Mouse (Mus musculus) cerebellum, postnatal 14 days (tissue): ENCODE results near the gene Abraxas2.

Source experiments
- DNase-seq, 2 experiments: peaks; one replicate each; pipeline ENCODE4 v3.0.0; 2021; ENCODE audit warnings: mixed read lengths in 2 of 2

Abraxas2 gene

GRCm38 (mm10) chr7:132859042-132859958 lies at the start of gene Abraxas2:
TSS of gene Abraxas2 (plus strand) at chr7:132859225.
- DNase-seq, result peak; percentile 93

DNA sequence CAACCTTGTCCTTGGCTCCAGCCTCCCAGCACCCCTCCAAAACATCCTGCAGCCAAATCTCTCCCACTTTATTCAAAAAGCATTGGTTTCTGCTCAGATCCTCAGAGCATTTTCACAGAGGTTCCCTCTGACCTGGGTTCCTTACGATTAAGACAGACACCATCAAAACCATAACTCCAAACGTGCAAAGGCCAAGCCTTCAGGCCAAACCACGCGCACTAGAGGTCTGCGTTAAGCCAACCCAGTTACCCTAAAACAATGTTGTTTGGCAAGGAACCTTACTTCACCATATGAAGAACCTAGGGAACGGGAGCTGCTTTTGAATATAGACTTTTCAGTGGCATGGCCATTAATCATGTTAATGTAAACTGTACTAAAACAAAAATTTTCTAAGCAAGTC lies 49.3 kb upstream of the Abraxas2 start:
- DNase-seq, result peak in 1 of 2 experiments; percentile 26

- peak; percentile 61 to 65 for DNase-seq
Observed at GRCm38 (mm10) chr7:132810368-132810767, 48.7 kb upstream of the Abraxas2 start.

GRCm38 (mm10) chr7:132810879-132811278 lies 48.1 kb upstream of the Abraxas2 start:
- peak; percentile 96 to 97 for DNase-seq

DNA sequence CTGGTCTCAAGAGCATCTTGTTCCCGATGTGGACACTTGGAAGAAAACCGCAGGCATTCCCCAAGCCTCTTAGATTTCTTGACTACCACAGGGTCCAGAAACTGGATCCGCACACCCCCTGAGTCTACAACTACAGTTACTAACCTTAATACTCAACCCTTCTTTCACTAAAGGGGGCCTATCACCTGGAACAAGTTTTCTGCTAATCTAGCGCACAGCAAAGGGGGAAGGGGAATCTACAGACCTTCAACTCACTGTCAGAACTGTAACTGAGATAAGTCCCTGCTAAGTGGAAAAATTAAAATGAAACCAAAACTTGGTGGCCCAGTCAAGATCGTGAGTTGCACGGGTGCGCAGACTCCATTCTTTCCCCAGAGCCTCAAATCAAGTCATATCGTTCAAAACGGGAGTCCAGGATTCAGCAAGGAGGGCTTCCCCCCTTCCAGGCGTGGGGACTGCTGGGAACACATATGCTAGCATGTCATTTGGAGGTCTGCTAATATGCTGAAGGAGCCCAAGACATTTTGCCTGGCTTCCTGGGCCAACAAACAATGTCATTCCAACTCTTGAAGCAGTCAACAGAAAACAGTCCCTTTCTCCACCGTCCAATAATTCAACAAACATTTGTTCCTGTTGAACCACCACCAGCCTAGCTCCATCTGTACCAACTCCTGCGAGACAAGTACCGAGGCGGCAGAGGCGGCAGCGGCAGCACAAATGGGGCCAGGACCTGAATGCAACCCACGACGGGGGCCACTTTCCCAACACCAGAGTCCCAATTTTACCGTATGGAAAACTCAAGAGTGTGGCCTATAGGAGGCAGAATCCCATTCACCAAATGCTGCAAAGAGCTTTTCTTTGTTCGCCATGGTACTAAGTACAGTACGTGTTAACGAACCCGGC lies 47.1 kb upstream of the Abraxas2 start:
- peak; percentile 64 to 69 for DNase-seq

DNA sequence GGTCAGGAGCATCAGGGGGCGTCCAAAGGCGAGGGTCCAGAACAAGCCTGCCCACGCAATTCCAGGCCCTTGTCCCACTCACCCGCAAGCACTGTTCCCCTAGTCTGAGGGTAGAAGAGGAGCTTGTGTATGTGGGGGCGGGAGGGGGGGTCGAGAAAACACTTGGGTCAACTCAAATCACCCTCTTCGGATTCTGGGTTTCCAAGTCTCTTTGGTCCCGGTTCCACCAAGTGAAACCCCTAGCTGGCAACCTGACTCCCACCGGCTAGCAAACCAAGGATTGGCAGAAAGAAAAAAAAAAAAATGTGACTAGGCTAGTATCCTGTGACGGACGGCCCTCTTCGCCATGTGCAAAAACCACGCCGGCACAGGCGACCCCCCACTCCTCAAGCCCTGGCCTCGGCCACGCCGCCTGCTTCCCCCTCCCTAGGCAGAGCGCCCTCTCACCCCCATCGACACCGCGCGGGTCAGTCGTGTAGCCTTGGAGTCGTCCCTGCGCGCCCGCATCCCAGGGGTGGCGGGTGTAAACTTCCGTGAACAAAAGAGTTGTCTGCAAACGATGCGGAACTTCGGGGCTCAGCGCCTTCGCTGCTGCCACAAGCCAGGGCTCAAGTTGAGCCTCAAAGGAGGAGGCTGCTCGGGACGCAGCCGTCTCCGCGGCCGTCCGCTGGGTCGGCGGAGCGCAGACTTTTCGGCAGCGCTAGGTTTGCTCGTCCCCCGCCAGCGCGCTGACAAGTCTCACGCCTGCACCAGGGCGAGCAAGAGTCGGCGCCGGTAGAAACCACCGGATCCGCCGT lies 46.2 kb upstream of the Abraxas2 start:
- peak; percentile 68 to 70 for DNase-seq

- peak; percentile 83 to 88 for DNase-seq
Observed at GRCm38 (mm10) chr7:132813416-132814088, 45.5 kb upstream of the Abraxas2 start, which contains the start of gene Fam53b. TSS of gene Fam53b (minus strand) at chr7:132813886.

- no peak for DNase-seq
Observed at GRCm38 (mm10) chr7:132814089-132814450, 45.0 kb upstream of the Abraxas2 start.

- DNase-seq, result no peak
Observed at GRCm38 (mm10) chr7:132815081-132815480, 43.9 kb upstream of the Abraxas2 start.

DNA sequence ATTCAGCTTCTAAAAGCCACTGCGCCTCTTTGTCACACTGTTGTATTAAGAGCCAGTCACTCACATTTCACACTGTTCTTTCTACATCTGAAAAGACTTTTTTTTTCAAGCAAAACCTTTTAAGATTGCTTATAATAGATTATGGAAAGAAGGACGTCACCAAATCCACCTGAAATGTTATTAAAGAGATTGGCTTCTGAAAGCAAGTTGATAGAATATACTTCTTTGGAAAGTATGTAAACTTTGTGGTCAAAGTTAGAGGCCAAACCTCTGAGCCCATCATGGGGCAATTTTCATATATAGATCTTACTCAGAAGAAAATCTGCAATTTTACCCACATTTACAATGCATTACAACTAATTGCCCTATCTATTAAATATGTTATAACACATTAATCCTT lies 42.5 kb upstream of the Abraxas2 start:
- no peak for DNase-seq

DNA sequence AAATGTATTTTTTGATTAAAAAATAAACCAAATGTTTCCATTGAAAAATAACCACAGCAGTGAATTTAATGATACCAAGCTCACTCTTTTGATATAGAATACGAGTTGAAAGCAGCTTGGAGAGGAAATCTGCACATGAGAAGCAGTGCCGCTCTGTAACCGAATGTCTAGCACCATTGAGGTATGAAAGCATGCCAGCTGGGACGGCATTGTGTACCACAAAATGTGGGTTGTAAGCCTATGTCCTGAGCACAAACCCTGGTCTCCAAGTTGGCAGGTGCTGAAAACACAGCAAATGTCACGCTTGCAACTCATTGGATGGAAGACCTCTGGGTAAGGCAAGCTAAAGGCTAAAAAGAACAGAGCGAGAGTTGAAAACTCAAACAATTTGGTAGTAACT lies 42.0 kb upstream of the Abraxas2 start:
- no peak for DNase-seq

GRCm38 (mm10) chr7:132820692-132821091 lies 38.3 kb upstream of the Abraxas2 start:
- no peak for DNase-seq

DNA sequence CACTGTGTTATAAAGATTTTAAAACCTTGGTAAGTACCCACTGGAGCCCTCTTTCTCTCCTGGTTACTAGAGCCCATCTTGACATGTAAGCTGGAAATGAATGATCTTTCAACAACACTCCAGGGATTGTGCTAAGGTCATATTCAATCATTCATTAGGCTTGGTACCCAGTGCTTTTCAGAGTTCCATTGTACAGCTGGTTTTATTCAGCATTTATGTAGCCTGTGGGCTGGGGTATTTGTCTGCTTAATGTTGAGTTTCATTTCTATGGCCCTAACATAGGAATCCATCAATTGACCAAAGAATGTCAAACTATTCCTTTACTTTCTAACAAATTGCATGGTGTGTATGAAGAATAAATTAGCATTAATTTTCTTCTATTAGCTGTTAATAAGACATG lies 35.2 kb upstream of the Abraxas2 start:
- DNase-seq, result no peak

DNA sequence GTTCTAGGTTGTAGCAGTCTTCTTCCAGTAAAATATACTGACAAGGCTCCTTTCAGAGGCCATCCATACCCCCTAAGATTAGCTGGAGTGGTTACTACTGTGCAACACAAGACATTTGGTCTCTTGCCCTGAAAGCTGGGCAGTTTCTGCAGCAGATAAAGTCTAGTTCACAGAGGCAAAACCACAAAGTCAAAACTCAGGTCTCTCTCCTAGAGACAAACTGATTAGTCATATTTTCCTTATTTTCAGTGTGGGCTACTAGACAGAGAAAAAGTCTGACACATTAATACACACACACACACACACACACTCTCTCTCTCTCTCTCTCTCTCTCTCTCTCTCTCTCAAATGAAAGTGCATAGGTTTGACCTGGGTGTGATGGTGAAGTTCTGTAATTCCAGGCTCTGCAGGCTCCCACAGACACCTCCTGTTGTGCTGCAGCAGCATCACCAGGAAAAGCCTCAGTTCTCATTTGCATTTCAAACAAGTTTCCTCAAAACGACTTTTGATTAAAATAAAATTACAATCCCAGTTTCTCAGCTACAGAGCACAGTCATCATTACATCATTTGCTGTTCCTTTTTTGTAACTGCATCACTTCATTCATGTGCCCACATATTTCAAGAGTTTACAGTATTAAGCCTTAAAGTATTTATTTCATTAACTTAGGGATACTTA lies 34.5 kb upstream of the Abraxas2 start:
- no peak for DNase-seq

GRCm38 (mm10) chr7:132830955-132831354 lies 28.1 kb upstream of the Abraxas2 start:
- no peak for DNase-seq

DNA sequence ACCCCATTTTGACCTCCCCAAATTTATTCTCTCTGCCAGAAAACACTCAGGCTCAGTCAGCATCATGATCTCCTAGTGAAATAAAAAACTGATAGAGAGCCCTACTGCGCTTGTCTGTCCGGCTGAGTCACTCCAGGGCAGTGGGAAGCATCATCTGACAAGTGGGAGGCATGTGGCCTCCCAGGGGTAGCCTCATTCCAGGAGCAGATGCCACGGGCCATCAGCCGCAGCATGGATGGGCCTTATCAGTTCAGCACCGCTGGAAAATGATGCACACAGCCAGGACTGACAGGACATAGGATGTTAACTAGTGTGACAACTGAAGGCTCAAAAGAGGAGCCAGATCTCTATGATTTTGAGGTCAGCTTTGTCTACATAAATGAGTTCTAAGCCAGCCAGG lies 17.7 kb upstream of the Abraxas2 start:
- DNase-seq, result no peak

- no peak for DNase-seq
Observed at GRCm38 (mm10) chr7:132842455-132842854, 16.6 kb upstream of the Abraxas2 start.

GRCm38 (mm10) chr7:132843152-132843551 lies 15.9 kb upstream of the Abraxas2 start:
- no peak for DNase-seq

DNA sequence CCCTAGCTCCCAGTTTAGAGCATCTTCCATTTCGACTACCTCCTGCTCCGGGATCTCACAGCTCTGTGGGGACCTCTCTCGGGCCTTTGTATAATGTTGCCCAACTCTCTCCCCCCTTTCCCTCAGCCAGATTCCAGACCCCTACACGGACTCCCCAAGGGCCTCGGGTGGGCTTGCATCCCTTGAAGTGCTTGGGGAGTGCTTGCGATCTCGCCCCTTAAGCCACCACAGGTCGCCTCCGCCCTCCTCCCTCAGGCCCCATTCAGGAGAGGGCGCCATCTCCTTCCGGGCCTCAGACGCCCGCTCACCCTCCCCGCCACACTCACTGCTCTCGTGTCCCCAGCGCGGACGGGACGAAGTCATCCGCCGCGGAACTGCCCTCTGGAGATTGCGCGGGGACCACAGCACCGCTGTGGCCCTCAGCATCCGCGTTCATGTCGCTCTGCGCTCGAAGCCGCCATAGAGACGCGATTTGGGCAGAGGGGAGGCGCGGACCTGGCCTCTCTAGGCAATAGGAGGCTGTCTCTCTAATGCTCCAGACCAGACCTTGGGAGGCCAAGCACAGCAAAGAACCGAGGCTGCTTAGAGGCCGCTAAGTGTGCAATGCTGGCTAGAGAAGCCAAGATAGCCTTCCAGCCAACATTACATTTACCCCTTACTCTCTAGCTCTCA lies 6.7 kb upstream of the Abraxas2 start, which contains the start of gene Eef1akmt2:
TSS of gene Eef1akmt2 (minus strand) at position 501 of the 672 bp plus-strand sequence.
- peak; percentile 88 to 91 for DNase-seq

GRCm38 (mm10) chr7:132853361-132853760 lies 5.7 kb upstream of the Abraxas2 start:
- no peak for DNase-seq

DNA sequence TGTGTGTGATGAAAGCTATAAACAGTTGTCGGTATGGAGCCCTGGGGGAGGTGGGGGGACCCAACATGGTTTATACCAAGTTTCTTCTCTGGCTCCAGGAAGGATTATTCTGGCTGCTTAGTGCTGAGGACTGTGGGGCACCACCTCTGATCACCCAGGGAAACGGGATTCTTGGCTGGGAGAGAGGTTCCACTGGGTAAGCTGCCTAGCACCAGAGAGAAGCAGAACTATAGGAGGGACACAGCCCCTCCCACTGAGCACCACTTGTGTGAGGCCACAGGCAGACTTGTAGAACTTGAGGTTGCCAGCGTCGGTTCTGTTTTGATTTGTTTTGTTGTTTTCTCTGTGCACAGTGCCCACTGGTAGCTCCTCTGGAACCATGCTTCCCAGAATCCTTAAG lies 5.1 kb upstream of the Abraxas2 start:
- peak in 1 of 2 experiments; percentile 7 for DNase-seq
